Mouse (Mus musculus) lung, embryonic 16.5 days (tissue): Measurements from ENCODE around the gene Pnp. TPM values are rescaled to one million over a fixed set of nuclear protein-coding genes. Genes with fewer than 3 reads are reported as not detected.

ENCODE experiments used
- ATAC-seq: fragments of 200-750 bp; cut with Nextera tagmentation; 2 replicates; pipeline ENCODE4 v1.8.0; 2017; ENCODE audit warnings: low read depth, mild to moderate bottlenecking, moderate library complexity
- H3K27ac ChIP-seq: fragments of 300-500 bp; sonication (generic); 2 replicates; pipeline ENCODE4 v1.5.1; 2014; ENCODE audit warnings: mild to moderate bottlenecking, control low read depth, low read length
- H3K27me3 ChIP-seq: fragments of 300-500 bp; sonication (generic); 2 replicates; pipeline ENCODE4 v1.6.1; 2014; ENCODE audit warnings: low read depth, low read length, mixed read lengths; ENCODE audit not compliant: control insufficient read depth, insufficient read depth
- H3K36me3 ChIP-seq: fragments of 300-500 bp; sonication (generic); 2 replicates; pipeline ENCODE4 v1.6.1; 2014; ENCODE audit warnings: low read length; ENCODE audit not compliant: control insufficient read depth, insufficient read depth
- H3K4me1 ChIP-seq: fragments of 300-500 bp; sonication (generic); replicated peaks from 2 replicates; pipeline ENCODE4 v1.6.1; 2014; ENCODE audit warnings: low read length, mixed read lengths; ENCODE audit not compliant: control insufficient read depth, insufficient read depth
- H3K4me2 ChIP-seq: fragments of 300-500 bp; sonication (generic); 2 replicates; pipeline ENCODE4 v1.6.1; 2014; ENCODE audit warnings: low read depth, low read length, control low read depth
- H3K4me3 ChIP-seq: fragments of 300-500 bp; sonication (generic); 2 replicates; pipeline ENCODE4 v1.5.1; 2014; ENCODE audit warnings: mild to moderate bottlenecking, low read length, control low read depth
- H3K9ac ChIP-seq: fragments of 300-500 bp; sonication (generic); 2 replicates; pipeline ENCODE4 v1.6.1; 2014; ENCODE audit warnings: low read length, control low read depth
- H3K9me3 ChIP-seq: fragments of 300-500 bp; sonication (generic); 2 replicates; pipeline ENCODE4 v1.6.1; 2016; ENCODE audit warnings: low read length; ENCODE audit not compliant: control insufficient read depth
- whole genome bisulfite sequencing: fragments of 180-500 bp; shearing (Covaris S2); extraction: QIAGEN DNeasy Blood & Tissue Kit; methylation state at CpG from one replicate; pipeline ENCODE4 v1.1.7; 2014; 5-methylcytosine and 5-hydroxymethylcytosine counted together
- polyA plus RNA-seq: library from polyadenylated mRNA; unstranded; fragments of >200 nt; fragmentation: Nextera tagmentation; extraction: Ambion mirVana; gene quantifications from 2 replicates; pipeline ENCODE4 v1.2.1, GENCODE M21; 2015

Gene Pnp
- polyA plus RNA-seq, 1 experiment from 2014 or later = 68.8 TPM

DNA sequence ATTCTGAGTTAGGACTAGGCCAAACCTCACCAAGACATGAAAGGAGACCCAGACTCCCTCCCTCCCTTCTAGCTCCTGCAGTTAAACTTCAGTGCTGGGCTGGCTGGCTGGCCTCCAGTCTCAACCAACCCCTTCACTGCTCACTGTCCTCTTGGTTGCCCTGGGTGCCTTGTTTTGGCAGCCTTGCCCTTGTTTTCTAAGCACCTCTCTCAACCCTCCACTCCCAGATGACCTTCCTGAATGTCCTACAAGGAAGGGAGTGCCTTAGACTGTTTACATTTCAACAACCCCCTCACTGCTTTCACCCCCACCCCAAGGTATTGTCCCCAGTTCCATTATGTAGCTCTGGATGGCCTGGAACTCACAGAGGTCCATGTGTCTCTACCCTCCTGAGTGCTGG is 48.7 kb downstream of the Pnp start:
- Histone ChIP-seq H3K9me3 (no peaks in the 10 kb centered on the region), H3K4me1 (no peaks in the 10 kb centered on the region), H3K27ac (no peak overlapping the region), H3K4me3 (no peak overlapping the region), H3K4me2 (no peak overlapping the region), H3K9ac (no peak overlapping the region), H3K36me3 (no peaks in the 10 kb centered on the region), H3K27me3 (no peaks in the 10 kb centered on the region)
- no peak for ATAC-seq

DNA sequence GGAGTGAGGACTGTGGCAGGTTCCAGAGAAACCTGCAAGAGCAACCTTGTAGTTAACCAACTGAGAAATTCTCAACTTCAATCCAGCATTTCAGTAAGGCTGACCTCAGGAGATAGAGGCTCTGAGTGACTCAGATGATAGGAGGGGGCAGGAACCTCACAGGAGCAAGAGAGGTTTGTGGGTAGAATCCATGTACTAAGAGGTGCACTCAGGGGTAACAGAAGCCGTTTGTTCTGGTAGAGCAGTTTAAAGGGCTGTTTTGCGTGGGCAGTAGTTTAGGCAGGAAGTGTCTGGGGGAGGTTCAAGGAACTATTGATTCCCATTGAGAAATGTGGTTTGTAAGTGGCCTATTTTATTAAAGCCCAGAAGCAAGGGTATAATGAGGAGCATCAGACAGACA is 50.3 kb downstream of the Pnp start:
- no peaks in the 10 kb centered on the region for H3K4me1 ChIP-seq
- no peaks in the 10 kb centered on the region for H3K36me3 ChIP-seq
- H3K9ac ChIP-seq = no peak overlapping the region
- ATAC-seq = no peak
- WGBS = 32% methylated on average over 2 of the region's 2 CpGs
- no peaks in the 10 kb centered on the region for H3K9me3 ChIP-seq
- H3K4me3 ChIP-seq = no peak overlapping the region
- H3K4me2 ChIP-seq = no peak overlapping the region
- no peaks in the 10 kb centered on the region for H3K27me3 ChIP-seq
- H3K27ac ChIP-seq = no peak overlapping the region

DNA sequence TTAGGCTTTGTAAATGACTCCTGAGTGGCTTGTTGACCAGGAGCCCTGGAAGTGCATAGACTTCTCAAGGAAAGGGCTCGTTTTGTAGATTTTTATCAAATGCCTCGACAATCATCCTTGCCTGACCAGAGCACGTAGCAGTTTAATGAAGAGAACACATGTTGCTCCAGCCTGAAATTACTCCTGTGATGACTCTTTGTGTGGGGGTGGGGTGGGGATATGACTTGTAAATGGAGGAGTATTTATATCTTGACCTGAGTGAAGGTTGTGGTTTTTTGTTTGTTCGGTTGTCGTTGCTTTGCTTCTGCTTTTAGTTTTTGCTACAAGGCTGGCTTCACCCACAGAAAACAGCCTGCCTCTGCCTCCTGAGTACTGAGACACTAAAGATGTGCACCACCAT is 51.0 kb downstream of the Pnp start:
- ATAC-seq = no peak
- Histone ChIP-seq H3K9ac (no peak overlapping the region), H3K4me3 (no peak overlapping the region), H3K4me1 (no peaks in the 10 kb centered on the region), H3K27ac (no peak overlapping the region), H3K27me3 (no peaks in the 10 kb centered on the region), H3K4me2 (no peak overlapping the region), H3K36me3 (no peaks in the 10 kb centered on the region), H3K9me3 (no peaks in the 10 kb centered on the region)
- 64% methylated on average over 5 of the region's 5 CpGs for WGBS

DNA sequence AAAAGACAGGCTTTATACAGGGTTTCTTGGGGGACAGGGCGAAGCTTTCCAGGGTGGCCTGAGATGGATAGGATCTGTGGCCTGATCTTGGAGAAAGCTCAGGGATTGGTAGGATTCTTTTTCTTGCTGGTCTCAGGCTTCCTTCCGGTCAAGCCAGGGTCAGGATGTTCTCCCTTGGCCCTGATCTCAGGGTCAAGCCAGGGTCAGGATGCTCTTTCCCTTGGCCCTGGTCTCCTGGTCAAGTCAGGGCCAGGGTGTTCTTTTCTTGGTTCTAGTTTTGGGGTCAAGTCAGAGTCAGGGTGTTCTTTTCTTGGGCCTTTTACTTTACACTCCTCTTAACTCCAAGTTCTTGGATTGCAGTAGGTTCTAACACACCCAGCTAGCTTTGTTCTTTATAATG is 56.8 kb downstream of the Pnp start:
- Histone ChIP-seq H3K27ac (no peak overlapping the region), H3K4me1 (no peaks in the 10 kb centered on the region), H3K4me2 (no peak overlapping the region), H3K9ac (no peak overlapping the region), H3K9me3 (no peaks in the 10 kb centered on the region), H3K36me3 (no peaks in the 10 kb centered on the region), H3K27me3 (no peaks in the 10 kb centered on the region), H3K4me3 (no peak overlapping the region)
- 76% methylated on average over 2 of the region's 2 CpGs for WGBS
- ATAC-seq = no peak

DNA sequence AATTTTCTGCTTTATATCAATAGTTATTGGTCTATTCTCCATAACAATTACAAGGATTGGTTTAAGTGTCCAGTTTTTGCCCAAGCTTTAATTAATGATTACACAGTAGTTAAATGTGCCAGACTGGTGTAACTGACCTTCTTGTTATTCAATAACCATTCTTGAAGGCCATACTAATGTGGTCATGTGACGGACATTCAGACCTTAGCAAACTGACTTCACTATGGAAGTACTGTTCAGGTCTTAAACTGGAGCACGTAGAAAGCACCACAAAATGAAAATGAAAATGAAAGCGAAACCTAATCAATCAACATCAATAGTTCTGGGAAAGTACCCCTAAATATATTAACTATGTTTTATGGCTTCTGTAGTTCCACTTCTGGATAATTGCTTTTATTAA is 60.2 kb downstream of the Pnp start:
- ATAC-seq = no peak
- Histone ChIP-seq H3K27me3 (no peaks in the 10 kb centered on the region), H3K9ac (no peak overlapping the region), H3K9me3 (no peaks in the 10 kb centered on the region), H3K4me1 (no peaks in the 10 kb centered on the region), H3K36me3 (no peaks in the 10 kb centered on the region), H3K27ac (no peak overlapping the region), H3K4me3 (no peak overlapping the region), H3K4me2 (no peak overlapping the region)
- 67% methylated on average over 3 of the region's 3 CpGs for WGBS

DNA sequence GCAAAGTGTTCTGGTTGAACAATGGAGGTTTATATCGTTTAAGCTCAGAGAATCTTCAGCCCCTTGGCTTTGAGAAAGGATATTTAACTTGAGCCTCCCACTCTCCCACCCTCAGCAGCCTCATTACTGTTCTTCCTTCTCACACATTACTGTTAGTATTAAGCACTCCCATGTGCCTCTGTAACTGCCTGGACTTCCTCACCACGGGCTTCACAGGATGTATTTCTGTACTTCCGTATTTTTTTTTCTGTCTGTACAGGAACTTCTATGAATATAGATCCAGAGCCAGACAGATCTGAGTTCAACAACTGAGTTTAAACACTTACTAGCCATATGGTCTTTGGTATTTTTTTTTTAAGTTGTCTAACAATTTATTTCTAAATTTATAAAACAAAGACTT is 66.2 kb downstream of the Pnp start:
- H3K9me3 ChIP-seq = no peaks in the 10 kb centered on the region
- no peak for ATAC-seq

DNA sequence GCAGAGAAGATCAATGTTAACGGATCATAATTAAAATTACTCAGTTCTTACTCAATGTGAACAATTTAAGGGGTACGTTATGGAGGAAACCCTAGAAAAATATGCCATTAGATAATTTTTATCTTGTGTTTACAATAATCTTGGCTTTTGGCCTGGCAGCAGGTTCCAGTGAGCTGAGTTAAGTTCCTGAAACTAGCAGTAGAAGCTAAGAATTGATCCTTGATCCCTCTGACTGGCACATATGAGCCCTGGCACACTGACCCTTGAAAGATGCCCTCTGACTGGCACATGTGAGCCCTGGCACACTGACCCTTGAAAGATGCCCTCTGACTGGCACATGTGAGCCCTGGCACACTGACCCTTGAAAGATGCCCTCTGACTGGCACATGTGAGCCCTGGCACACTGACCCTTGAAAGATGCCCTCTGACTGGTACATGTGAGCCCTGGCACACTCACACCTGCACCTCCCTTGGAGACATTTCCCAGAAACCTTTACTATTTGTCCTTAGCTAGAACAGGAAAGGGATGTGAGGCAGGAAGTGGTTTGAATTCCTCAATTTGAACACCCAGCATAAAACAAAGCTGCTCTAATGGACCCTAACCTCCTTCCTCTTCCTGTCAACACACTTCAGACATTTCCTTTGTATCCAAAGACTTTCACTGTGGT is 67.3 kb downstream of the Pnp start:
- peak overlapping the region; percentile 33; the same call in 1 of the 2 replicates for H3K27ac ChIP-seq
- H3K27me3 ChIP-seq = no peaks in the 10 kb centered on the region
- WGBS = 48% methylated on average over 2 of the region's 2 CpGs
- H3K36me3 ChIP-seq = no peaks in the 10 kb centered on the region
- no peak overlapping the region for H3K4me3 ChIP-seq
- ATAC-seq = peak; percentile 68
- no peaks in the 10 kb centered on the region for H3K4me1 ChIP-seq
- H3K9ac ChIP-seq = no peak overlapping the region
- no peaks in the 10 kb centered on the region for H3K9me3 ChIP-seq
- no peak overlapping the region for H3K4me2 ChIP-seq

More for the DNA sequence above, 66.2 kb downstream of the Pnp start:
- no peaks in the 10 kb centered on the region for H3K36me3 ChIP-seq
- 57% methylated on average over 3 of the region's 3 CpGs for WGBS
- H3K9ac ChIP-seq = no peak overlapping the region
- H3K27ac ChIP-seq = peak overlapping the region; percentile 58
- H3K4me3 ChIP-seq = no peak overlapping the region
- no peak overlapping the region for H3K4me2 ChIP-seq
- H3K4me1 ChIP-seq = no peaks in the 10 kb centered on the region
- no peaks in the 10 kb centered on the region for H3K27me3 ChIP-seq

DNA sequence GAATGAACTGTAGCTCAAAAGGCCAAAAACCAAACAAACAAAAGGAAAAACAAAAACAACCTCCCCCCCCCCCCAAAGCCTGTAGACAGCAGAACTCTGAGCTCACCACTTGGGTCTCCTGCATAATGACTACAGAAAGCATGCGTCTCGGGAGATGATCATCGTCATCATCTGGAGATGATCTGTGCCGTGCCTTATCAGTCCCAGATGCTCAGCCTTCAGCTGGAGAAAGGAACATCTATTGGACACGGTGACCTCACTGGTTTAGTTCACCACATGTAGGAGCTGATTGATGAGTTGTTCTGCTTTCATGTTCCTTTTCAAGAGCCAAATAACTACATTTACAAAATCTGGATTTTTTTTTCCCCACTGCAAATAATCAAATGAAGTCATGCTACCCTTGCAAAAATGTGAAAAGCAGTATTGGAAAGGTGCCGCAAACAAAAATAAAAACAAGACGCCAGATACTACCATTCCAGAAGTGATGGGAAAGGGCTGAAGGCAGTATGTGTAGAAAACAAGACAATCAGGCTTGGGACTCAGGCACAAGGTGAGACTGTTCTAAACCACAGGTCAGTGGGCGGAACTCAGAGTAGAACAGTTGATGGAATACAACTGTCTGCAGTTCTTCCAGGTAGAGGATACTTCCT is 76.4 kb downstream of the Pnp start, which contains the start of gene Rnase10:
Gene Rnase10 (plus strand): TSS at position 600 of the 650 bp plus-strand sequence.
- WGBS = 72% methylated on average over 8 of the region's 8 CpGs
- ATAC-seq = no peak
- peak within 1 kb of the TSS; percentile 27 for H3K4me2 ChIP-seq
- peak within 1 kb of the TSS; percentile 98 for H3K27ac ChIP-seq
- peak within 1 kb of the TSS; percentile 41 for H3K9ac ChIP-seq
- H3K36me3 ChIP-seq = no peaks in the 10 kb centered on the region
- no peaks in the 10 kb centered on the region for H3K27me3 ChIP-seq
- H3K4me1 ChIP-seq = peaks cover 16% of the 10 kb centered on the region
- H3K4me3 ChIP-seq = no peak within 1 kb of the TSS
- H3K9me3 ChIP-seq = no peaks in the 10 kb centered on the region

DNA sequence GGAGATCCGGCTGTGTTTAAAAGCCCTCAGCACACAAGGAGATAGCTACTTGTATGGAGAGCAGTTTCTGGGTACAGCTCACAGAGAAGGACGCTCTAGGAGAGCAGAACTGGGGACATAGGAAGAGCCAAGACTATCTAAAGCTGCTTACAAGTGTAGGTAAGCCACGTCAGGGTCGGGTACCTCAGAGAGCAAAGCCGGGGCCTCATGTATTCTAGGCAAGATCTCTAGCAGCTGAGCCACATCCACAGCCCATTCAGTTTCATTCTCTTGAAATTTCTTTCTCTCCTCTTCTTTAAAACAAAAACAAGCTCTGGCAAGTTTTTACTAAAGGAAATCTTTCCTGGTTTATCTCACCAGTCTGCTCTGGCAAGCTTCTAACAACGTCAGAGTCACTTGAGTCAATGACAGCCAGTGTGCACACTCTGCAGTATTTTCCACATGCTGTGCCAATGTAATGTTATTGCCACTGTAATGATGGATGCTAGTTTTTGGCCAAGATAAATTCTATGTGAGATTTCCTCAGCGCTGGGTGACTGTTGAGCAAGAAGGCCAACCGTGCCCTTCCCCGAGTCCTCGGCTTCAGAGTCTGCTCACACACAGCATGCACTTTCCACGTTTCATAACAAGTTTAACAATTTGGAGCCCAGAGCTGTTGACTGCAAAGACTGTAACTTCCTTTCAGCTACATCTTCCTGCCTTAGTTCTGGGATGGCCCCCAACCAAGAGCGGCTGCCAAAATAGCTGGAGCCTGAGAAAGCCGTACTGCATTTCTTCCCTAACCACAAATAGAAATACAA is 77.2 kb downstream of the Pnp start:
- peak overlapping the region; percentile 41 for H3K9ac ChIP-seq
- no peaks in the 10 kb centered on the region for H3K27me3 ChIP-seq
- H3K27ac ChIP-seq = peak overlapping the region; percentile 98
- ATAC-seq = peak; percentile 96
- WGBS = 43% methylated on average over 13 of the region's 13 CpGs
- H3K4me1 ChIP-seq = peaks cover 16% of the 10 kb centered on the region
- peak overlapping the region; percentile 27 for H3K4me2 ChIP-seq
- H3K36me3 ChIP-seq = no peaks in the 10 kb centered on the region
- H3K4me3 ChIP-seq = no peak overlapping the region
- H3K9me3 ChIP-seq = no peaks in the 10 kb centered on the region
